Mouse (Mus musculus) kidney, adult 9 months (tissue): ENCODE data around the gene Ankrd31.
"Not testable (repeated sequence)": the region's sequence is repeated elsewhere in the genome, so short reads cannot be mapped to it uniquely, and the experiment has no call there.

Experiments
- DNase-seq: peaks from one replicate; pipeline ENCODE4 v3.0.0; 2022

Gene Ankrd31

DNA sequence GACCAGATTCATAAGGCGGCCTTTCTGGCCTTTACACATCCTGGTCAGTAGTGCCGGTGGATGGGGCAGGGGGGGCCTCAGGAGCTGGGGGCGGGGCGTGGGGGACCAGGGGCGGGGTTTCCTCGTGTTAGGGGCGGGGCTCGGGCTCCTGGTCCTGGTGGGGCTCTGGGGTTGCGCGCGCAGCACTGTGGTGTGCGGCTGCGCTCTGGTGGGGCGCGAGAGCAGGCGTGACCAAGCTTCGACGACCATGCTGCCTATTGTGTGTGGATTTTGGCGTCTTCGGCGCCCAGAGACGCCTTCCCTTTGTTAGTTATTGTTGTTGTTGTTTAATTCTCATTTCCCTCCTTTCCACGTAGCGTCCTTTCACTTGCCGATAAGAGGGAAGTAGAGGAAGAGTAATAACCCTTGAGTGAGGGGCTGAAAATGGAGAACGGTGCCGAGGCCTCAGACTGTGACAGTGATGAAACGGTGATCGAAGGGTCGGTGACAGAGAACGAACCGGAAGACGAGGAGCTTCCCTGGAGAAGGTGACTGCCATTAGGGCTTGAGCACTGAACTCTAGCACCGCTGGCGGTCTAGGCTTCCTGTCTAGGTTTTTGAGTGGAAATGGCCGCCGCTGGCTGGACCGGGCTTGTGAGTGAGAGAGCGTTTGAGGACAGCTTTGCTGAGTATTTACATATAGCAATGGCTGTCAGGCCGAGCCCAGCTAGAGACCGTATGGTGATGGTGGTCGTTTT is at the start of gene Ankrd31:
Gene Ankrd31, plus strand, starts transcription at position 164 of the 737 bp plus-strand sequence.
- DNase-seq: no peak

DNA sequence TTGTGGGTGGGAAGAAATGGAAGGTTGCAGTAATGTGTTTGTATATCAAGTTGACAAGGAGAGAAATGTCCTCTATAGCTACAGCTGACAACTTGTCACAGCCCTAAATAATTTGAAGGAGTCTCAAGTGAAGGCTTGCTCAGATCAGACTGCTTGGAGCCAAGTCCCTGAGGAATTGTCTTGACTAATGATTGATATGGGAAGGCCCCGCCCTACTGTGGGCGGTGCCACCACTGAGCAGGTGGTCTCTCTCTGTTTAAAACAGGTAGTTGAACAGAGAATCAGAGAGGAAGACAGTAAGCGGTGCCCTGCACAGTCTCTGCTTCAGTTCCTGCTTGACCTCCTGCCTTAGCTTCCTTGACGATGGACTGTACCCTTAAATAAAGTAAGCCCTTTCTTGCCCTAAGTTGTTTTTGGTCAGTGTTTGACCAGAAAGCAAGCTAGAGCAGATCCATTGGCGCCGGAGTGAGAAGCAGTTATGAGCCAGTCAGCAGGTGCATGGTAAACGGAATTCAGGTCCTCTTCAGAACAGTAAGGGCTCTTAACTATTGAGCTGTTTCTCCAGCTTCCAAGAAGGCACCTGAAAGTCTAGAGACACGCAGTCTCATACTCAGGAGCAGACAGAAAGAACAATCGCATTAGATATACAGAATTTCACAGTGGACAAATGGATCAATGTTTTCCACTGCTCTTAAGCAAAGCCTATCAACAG is 45.3 kb upstream of the Ankrd31 start:
- DNase-seq: no peak

DNA sequence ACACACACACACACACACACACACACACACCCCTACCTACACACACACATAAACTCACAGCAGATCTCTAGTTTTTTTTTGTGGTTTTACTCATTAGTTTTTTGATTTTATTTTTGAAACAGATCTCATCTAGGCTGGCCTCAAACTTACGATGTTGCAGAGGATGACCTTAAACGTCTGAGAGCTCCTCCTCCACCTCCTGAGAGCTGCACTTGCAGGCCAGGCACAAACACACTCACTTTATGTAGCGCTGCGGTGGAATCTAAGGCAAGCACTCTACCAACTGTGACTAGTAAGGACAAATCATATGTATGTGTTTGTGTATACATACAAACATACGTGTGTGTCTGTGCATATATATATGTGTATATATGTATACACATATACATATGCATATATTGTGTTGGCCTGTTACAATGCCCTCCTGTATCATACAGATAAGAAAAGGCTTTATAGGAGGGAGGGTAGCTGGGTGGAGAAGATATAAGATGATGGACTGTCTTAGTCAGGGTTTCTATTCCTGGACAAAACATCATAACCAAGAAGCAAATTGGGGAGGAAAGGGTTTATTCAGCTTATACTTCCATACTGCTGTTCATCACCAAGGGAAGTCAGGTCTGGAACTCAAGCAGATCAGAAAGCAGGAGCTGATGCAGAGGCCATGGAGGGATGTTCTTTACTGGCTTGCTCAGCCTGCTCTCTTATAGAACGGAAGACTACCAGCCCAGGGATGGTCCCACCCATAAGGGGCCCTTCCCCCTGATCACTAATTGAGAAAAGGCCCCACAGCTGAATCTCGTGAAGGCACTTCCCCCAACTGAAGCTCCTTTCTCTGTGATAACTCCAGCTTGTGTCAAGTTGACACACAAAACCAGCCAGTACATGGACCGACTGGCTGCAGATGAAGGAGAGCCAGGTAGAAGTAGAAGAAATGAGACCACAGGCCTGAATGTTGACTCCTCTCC is 38.5 kb upstream of the Ankrd31 start:
- DNase-seq: no peak

- no peak for DNase-seq
These were observed 31.8 kb upstream of the Ankrd31 start for GRCm38 (mm10) chr13:96716311-96716710.

- DNase-seq: no peak
These were observed 30.3 kb upstream of the Ankrd31 start for GRCm38 (mm10) chr13:96717821-96718220.

GRCm38 (mm10) chr13:96720003-96720402 is 28.1 kb upstream of the Ankrd31 start:
- DNase-seq: no peak

GRCm38 (mm10) chr13:96728289-96728688 is 19.8 kb upstream of the Ankrd31 start:
- no peak for DNase-seq

DNA sequence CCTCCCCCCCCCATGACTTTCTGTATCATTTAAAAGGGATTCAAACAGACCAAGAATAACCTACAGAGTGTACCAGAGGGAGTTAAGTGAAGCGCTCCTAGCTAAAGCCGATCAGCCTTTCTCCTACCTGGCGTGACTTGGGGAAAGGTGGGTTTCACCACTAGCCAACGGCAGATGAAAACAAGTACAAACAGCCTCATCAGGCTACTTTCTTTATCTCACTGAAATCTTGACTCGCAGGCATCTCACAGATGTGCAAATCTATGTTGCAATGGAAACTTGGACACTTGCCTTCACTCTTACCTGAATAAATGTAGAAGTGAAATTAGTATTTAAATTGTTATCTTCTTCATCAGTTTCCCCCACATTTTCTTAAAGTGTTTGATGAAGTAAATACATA is 18.9 kb upstream of the Ankrd31 start:
- no peak for DNase-seq

- no peak for DNase-seq
These were observed 18.0 kb upstream of the Ankrd31 start for GRCm38 (mm10) chr13:96730116-96730515.

- DNase-seq: peak; percentile 16
These were observed 12.9 kb upstream of the Ankrd31 start for GRCm38 (mm10) chr13:96735175-96735574.

GRCm38 (mm10) chr13:96740159-96740558 is 7.9 kb upstream of the Ankrd31 start:
- DNase-seq: no peak

- DNase-seq: no peak
These were observed 5.2 kb upstream of the Ankrd31 start for GRCm38 (mm10) chr13:96742871-96743270.

GRCm38 (mm10) chr13:96746055-96746454 is 2.0 kb upstream of the Ankrd31 start:
- peak; percentile 1 for DNase-seq

- DNase-seq: no peak
These were observed 1.8 kb downstream of the Ankrd31 start for GRCm38 (mm10) chr13:96749859-96750258.

DNA sequence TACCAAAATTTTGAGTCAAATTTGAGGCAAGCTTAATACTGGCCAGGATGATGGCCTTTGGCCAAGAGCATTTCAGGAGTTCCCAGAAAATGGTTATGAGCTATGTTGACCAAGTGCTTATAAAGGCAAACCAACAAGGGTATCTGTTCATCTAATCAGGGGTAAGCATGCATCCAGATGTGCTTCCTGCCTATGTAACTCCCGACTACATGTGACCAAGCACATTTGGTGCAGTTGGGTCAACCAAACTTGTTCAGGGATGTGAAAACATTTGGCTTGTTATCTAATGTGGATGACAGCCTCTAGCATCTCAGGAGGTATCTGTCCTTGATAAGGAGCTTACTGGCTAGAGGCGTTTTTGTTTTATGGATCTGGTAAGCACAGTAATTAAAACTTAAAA is 12.8 kb downstream of the Ankrd31 start:
- no peak for DNase-seq

GRCm38 (mm10) chr13:96786071-96786470 is 38.0 kb downstream of the Ankrd31 start:
- not testable (repeated sequence) for DNase-seq

- DNase-seq: peak; percentile 37
These were observed 45.4 kb downstream of the Ankrd31 start for GRCm38 (mm10) chr13:96793451-96793850.

GRCm38 (mm10) chr13:96795301-96795700 is 47.2 kb downstream of the Ankrd31 start:
- DNase-seq: peak; percentile 68

- no peak for DNase-seq
These were observed 49.4 kb downstream of the Ankrd31 start for GRCm38 (mm10) chr13:96797500-96797899.

DNA sequence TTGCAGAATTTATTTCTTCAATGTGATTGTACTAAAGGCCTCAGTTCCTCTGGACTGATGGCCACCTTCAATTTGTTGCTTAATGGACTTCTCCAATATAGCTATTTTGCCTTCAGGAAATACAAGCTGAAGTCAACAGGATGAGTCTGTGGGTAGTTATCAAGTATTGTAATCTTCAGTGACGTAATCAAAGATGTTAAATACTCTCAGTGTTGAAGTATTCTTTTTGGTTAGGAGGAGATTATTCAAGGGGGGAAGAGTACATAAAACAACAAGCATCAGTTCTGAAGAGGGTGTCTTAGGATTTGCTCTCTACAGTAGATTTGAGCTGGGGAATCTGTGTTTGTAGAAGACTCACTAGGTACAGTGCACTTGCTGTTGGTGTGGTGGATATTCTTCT is 101.7 kb downstream of the Ankrd31 start:
- DNase-seq: no peak

DNA sequence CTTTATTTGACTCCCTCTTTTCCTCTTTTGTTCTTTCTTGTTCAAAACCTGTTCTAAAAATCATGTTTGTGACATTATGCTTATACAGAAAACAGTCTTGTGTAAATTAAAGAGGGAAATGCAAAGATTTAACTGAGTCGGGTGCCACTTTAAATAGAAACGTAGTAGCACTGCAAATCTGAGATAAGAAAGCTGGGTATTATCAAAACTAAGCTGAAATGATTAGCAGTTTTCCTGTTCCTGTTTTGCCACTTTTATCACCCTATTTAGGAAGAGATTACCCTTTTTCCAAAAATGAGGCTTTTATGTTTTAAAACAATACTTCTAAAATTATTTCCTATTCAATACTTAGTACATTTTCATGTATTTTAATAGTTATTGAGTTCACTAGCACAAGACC is 104.1 kb downstream of the Ankrd31 start:
- DNase-seq: no peak

GRCm38 (mm10) chr13:96853256-96853655 is 105.2 kb downstream of the Ankrd31 start:
- peak; percentile 20 for DNase-seq

DNA sequence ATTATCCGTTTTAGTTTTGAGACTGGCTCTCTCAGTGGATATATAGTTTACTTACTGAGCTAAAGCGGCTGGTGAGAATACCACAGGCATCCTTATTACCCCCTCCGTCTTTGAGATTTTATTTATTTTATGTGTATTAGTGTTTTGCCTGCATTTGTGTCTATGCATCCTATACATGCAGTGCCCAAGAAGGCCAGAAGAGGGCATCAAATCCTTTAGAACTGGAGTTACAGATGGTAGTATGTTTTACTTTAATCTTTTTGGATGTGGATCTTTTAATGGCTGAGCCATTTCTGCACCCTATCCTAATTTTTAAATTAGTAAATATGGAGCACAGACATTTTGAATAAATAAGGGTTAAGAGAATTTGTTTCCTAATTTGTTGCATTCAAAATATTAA is 107.1 kb downstream of the Ankrd31 start:
- peak; percentile 76 for DNase-seq
